Mouse (Mus musculus) CH12.LX (cell line): Measurements from ENCODE around the gene Idh1. TPM values are rescaled to one million over a fixed set of nuclear protein-coding genes. Genes with fewer than 3 reads are reported as not detected.

Source experiments
- DNase-seq: peaks from one replicate; pipeline ENCODE4 v3.0.0-alpha.2; 2013; ENCODE audit errors: extremely low read depth
- H3K27ac ChIP-seq: 2 replicates; pipeline ENCODE4 v1.5.1; 2012; ENCODE audit warnings: low read depth, mild to moderate bottlenecking, control low read depth, moderate library complexity; ENCODE audit not compliant: insufficient read depth
- H3K27me3 ChIP-seq: replicated peaks from 2 replicates; pipeline ENCODE3; 2012; ENCODE audit warnings: inconsistent platforms
- H3K36me3 ChIP-seq, 2 experiments: replicated peaks in 1 of 2; 2 replicates each; pipeline versions ENCODE3 to v1.6.1; 2012; ENCODE audit warnings: inconsistent platforms in 1 of 2, low read length in 1 of 2, mild to moderate bottlenecking in 1 of 2, mixed read lengths in 1 of 2, moderate library complexity in 1 of 2; ENCODE audit not compliant: control insufficient read depth in 1 of 2, insufficient read depth in 1 of 2
- H3K4me1 ChIP-seq, 2 experiments: 2 replicates each; pipeline ENCODE4 v1.6.1; 2012; ENCODE audit warnings: inconsistent platforms in 1 of 2, moderate library complexity in 1 of 2; ENCODE audit not compliant: insufficient read depth in 2 of 2, control insufficient read depth in 1 of 2
- H3K4me2 ChIP-seq: 2 replicates; pipeline ENCODE4 v1.6.1; 2012; ENCODE audit warnings: low read depth, mild to moderate bottlenecking, control low read depth; ENCODE audit not compliant: poor library complexity, insufficient read depth, severe bottlenecking
- H3K4me3 ChIP-seq, 3 experiments: fragments of 150-350 bp in 1 of 3; sonication (generic) in 1 of 3; replicated peaks in 1 of 3; 2 replicates each; pipeline versions ENCODE3 to v1.5.1; 2011 to 2012; ENCODE audit warnings: low read depth in 2 of 3, low read length in 2 of 3, mild to moderate bottlenecking in 2 of 3, moderate library complexity in 2 of 3, control low read depth in 1 of 3, improper control_type of control experiment in 1 of 3, inconsistent platforms in 1 of 3, mixed read lengths in 1 of 3; ENCODE audit not compliant: poor library complexity in 1 of 3
- H3K79me2 ChIP-seq: replicated peaks from 2 replicates; pipeline ENCODE4 v1.6.1; 2012; ENCODE audit warnings: mild to moderate bottlenecking, moderate library complexity; ENCODE audit not compliant: control insufficient read depth, poor library complexity, insufficient read depth, severe bottlenecking; ENCODE audit errors: extremely low read depth
- H3K9ac ChIP-seq: 2 replicates; pipeline ENCODE4 v1.6.1; 2012; ENCODE audit warnings: low read depth, mild to moderate bottlenecking, control low read depth, moderate library complexity; ENCODE audit not compliant: insufficient read depth
- H3K9me3 ChIP-seq: replicated peaks from 2 replicates; pipeline ENCODE3; 2012; ENCODE audit warnings: low read length, inconsistent platforms, mixed read lengths
- EP300 ChIP-seq: IDR thresholded peaks from 2 replicates; pipeline ENCODE4 v1.6.1; 2011; ENCODE audit warnings: low read length, improper control_type of control experiment
- JUN ChIP-seq: IDR thresholded peaks from 2 replicates; pipeline ENCODE4 v1.6.1; 2011; ENCODE audit warnings: low read depth, mild to moderate bottlenecking, low read length, improper control_type of control experiment, moderate library complexity; ENCODE audit not compliant: insufficient read depth
- MAFK ChIP-seq: IDR thresholded peaks from 2 replicates; pipeline ENCODE4 v1.6.1; 2011; ENCODE audit warnings: low read length, improper control_type of control experiment; ENCODE audit not compliant: insufficient replicate concordance
- MEF2A ChIP-seq: IDR thresholded peaks from 2 replicates; pipeline ENCODE4 v1.6.1; 2014; ENCODE audit warnings: low read depth, mild to moderate bottlenecking, inconsistent platforms, low read length, improper control_type of control experiment, borderline replicate concordance
- NELFE ChIP-seq: IDR thresholded peaks from 2 replicates; pipeline ENCODE4 v1.6.1; 2011; ENCODE audit warnings: low read depth, low read length, improper control_type of control experiment
- NRF1 ChIP-seq: IDR thresholded peaks from 2 replicates; pipeline ENCODE4 v1.6.1; 2014; ENCODE audit warnings: low read depth, mild to moderate bottlenecking, inconsistent platforms, low read length, improper control_type of control experiment, moderate library complexity
- PAX5 ChIP-seq: IDR thresholded peaks from 2 replicates; pipeline ENCODE4 v1.6.1; 2012; ENCODE audit warnings: low read length, inconsistent platforms, mixed read lengths
- POLR2A ChIP-seq: IDR thresholded peaks from 2 replicates; pipeline ENCODE4 v1.6.1; 2011; ENCODE audit warnings: low read depth, mild to moderate bottlenecking, improper control_type of control experiment, low read length
- POLR2AphosphoS2 ChIP-seq: IDR thresholded peaks from 2 replicates; pipeline ENCODE4 v1.6.1; 2011; ENCODE audit warnings: low read depth, low read length, improper control_type of control experiment
- RAD21 ChIP-seq: IDR thresholded peaks from 2 replicates; pipeline ENCODE4 v1.6.1; 2011; ENCODE audit warnings: low read depth, mild to moderate bottlenecking, low read length, improper control_type of control experiment, moderate library complexity
- RCOR1 ChIP-seq: conservative IDR thresholded peaks from 2 replicates; pipeline ENCODE4 v1.6.1; 2012; ENCODE audit warnings: low read depth, mild to moderate bottlenecking, inconsistent platforms, low read length, improper control_type of control experiment
- TBP ChIP-seq: conservative IDR thresholded peaks from 2 replicates; pipeline ENCODE4 v1.6.1; 2011; ENCODE audit warnings: low read depth, low read length, improper control_type of control experiment
- UBTF ChIP-seq: IDR thresholded peaks from 2 replicates; pipeline ENCODE4 v1.6.1; 2012; ENCODE audit warnings: low read depth, mild to moderate bottlenecking, inconsistent platforms, low read length, improper control_type of control experiment, moderate library complexity
- USF2 ChIP-seq: conservative IDR thresholded peaks from 2 replicates; pipeline ENCODE4 v1.6.1; 2011; ENCODE audit warnings: low read depth, low read length, improper control_type of control experiment
- ZMIZ1 ChIP-seq: IDR thresholded peaks from 2 replicates; pipeline ENCODE4 v1.6.1; 2012; ENCODE audit warnings: low read depth, mild to moderate bottlenecking, inconsistent platforms, low read length, improper control_type of control experiment
- ZNF384 ChIP-seq: IDR thresholded peaks from 2 replicates; pipeline ENCODE4 v1.6.1; 2012; ENCODE audit warnings: low read depth, low read length, improper control_type of control experiment, inconsistent platforms
- dilution Hi-C: fragments of 300-500 bp; cut with MboI; formaldehyde crosslinking; loops from 2 replicates; pipeline ENCODE4 v1.14.3; 2020; ENCODE audit warnings: low sequenced_read_pairs; ENCODE audit not compliant: extremely low pct_unique_long_range_greater_than_20kb, extremely low pct_ligation_motif_present
- in situ Hi-C: fragments of 300-500 bp; cut with MboI; formaldehyde crosslinking; loops from 3 replicates; pipeline ENCODE4 v1.14.3; 2019; ENCODE audit warnings: low sequenced_read_pairs, low pct_ligation_motif_present, low pct_unique_long_range_greater_than_20kb, mixed read lengths
- polyA plus RNA-seq: library from polyadenylated mRNA; unstranded; fragments of >175 nt; gene quantifications from 2 replicates; pipeline ENCODE4 v1.2.1, GENCODE M21; 2012; ENCODE audit warnings: low read depth; ENCODE audit not compliant: insufficient read length
- total RNA-seq, 2 experiments: library from RNA; depleted of rRNA; stranded (reverse); fragments of 300-350 nt in 1 of 2; fragments of >200 nt in 1 of 2; gene quantifications; 2 replicates each; pipeline ENCODE4 v1.2.3; 2012 to 2014

Idh1 gene
- total and polyA plus RNA-seq, 3 experiments: 9.3 to 23.4 (median 11.1) TPM

- in situ Hi-C loops: no loop called here
- no peak for TF ChIP-seq PAX5
- TF ChIP-seq EP300: no peak
- no peak for TF ChIP-seq MEF2A
- no peak for TF ChIP-seq RAD21
- TF ChIP-seq MAFK: no peak
- no peak for TF ChIP-seq POLR2AphosphoS2
- no peak for TF ChIP-seq USF2
- TF ChIP-seq NELFE: no peak
- no peak for TF ChIP-seq UBTF
- no peak for TF ChIP-seq RCOR1
- no peak for TF ChIP-seq ZMIZ1
- Histone ChIP-seq H3K27me3 (no peaks in the 10 kb centered on the region), H3K79me2 (no peaks in the 10 kb centered on the region), H3K4me3 (no peak overlapping the region), H3K4me1 (peaks cover 0 to 11% of the 10 kb centered on the region in 2 experiments; a peak in 2 of 4 replicates), H3K9me3 (peaks cover 2% of the 10 kb centered on the region), H3K4me2 (no peak overlapping the region), H3K9ac (no peak overlapping the region), H3K36me3 (peaks cover 8 to 49% of the 10 kb centered on the region in 2 experiments), H3K27ac (no peak overlapping the region)
- dilution Hi-C loops: no loop called here
- DNase-seq: no peak
Measured at GRCm38 (mm10) chr1:65217567-65217966, 31.3 kb upstream of the Idh1 start.

GRCm38 (mm10) chr1:65213214-65213613 is 26.9 kb upstream of the Idh1 start:
- H3K36me3 ChIP-seq: peaks cover 13 to 58% of the 10 kb centered on the region in 2 experiments
- H3K9ac ChIP-seq: no peak overlapping the region
- H3K27ac ChIP-seq: no peak overlapping the region
- dilution Hi-C loops (no loop called here), in situ Hi-C loops (no loop called here)
- H3K79me2 ChIP-seq: no peaks in the 10 kb centered on the region
- no peak overlapping the region for H3K4me2 ChIP-seq
- peaks cover 7% of the 10 kb centered on the region for H3K9me3 ChIP-seq
- no peak overlapping the region for H3K4me3 ChIP-seq
- H3K4me1 ChIP-seq: peaks cover 0 to 4% of the 10 kb centered on the region in 2 experiments; a peak in 1 of 4 replicates
- no peaks in the 10 kb centered on the region for H3K27me3 ChIP-seq
- TF ChIP-seq JUN: no peak
- TF ChIP-seq ZMIZ1: no peak
- TF ChIP-seq RCOR1: no peak
- no peak for TF ChIP-seq ZNF384
- no peak for TF ChIP-seq NELFE
- no peak for TF ChIP-seq TBP
- TF ChIP-seq POLR2A: no peak
- no peak for TF ChIP-seq NRF1
- TF ChIP-seq MEF2A: no peak
- TF ChIP-seq MAFK: no peak
- DNase-seq: no peak
